In the genomic region with DNA sequence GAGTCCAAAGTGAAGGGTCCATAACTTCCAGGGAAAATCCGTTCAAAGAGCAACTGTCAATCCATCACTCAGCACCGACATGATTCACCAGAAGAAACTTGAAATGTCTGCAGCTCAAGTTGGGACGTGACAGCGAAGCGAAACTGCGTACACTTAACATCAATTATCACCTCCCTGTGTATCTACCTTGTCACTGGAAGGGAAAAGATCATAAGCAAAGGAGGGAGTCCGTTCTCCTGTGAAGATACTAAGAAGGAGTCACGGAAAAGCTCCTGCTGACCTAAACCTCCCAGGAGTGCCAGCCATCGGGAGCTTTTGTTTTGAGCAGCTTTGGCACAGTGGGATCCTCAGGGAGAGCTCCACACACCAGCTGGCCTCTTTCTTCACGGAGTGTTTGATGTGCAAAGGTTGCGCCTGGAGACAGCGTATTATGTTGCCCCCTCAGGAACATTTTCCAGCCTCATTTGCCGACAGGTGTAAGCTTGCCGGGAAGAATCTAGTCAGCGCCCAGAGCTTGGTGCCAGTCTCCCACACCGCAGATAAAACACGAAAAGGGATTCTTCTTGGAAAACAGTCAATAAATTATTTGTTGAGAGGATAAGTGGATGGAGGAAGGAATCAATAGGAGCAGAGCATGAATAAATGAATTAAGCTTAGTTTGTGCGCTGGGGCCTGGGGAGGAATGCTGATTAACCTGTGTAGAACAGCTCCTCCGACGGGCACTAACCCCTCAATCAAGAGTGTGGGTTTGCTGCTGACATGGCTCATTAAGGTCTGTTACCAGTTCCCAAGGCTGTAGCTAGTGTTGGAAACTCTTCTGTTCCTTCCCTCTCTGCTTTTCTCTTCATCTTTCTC, we compare ENCODE assay signal across 9 mouse cellular contexts.
DNase-seq lines count a peak whose midpoint lies in the region; ATAC-seq lines count a peak whose summit lies in the region.
"Had no signal": no experiment of that assay in that cellular context is flagged by ENCODE, and none has a peak within 500 bp of the region (broad histone marks: within the 10 kb centered on the region; RNA-seq: fewer than 3 reads in every experiment).

No protein-coding gene starts in this region.

- no peaks in the 10 kb centered on the region for H3K4me1 ChIP-seq in lung, embryonic 15.5 days
- peaks cover 8% of the 10 kb centered on the region; the same call in 1 of the 2 replicates for H3K4me1 ChIP-seq in embryonic facial prominence, embryonic 12.5 days
- H3K4me1 ChIP-seq in limb, embryonic 11.5 days (ENCODE audit: control insufficient read depth, insufficient read depth, low read length), result no peaks in the 10 kb centered on the region

- no peaks in the 10 kb centered on the region for H3K9me3 ChIP-seq in lung, embryonic 15.5 days
- no peaks in the 10 kb centered on the region for H3K9me3 ChIP-seq in embryonic facial prominence, embryonic 12.5 days
- H3K9me3 ChIP-seq in limb, embryonic 11.5 days (ENCODE audit: control insufficient read depth, low read length), result no peaks in the 10 kb centered on the region

- H3K36me3 ChIP-seq in lung, embryonic 15.5 days, result no peaks in the 10 kb centered on the region
- no peaks in the 10 kb centered on the region for H3K36me3 ChIP-seq in embryonic facial prominence, embryonic 12.5 days
- H3K36me3 ChIP-seq in limb, embryonic 11.5 days (ENCODE audit: control insufficient read depth, insufficient read depth, low read length), result no peaks in the 10 kb centered on the region

- H3K27ac ChIP-seq in lung, embryonic 15.5 days, result no peak overlapping the region
- no peak overlapping the region for H3K27ac ChIP-seq in embryonic facial prominence, embryonic 12.5 days
- H3K27ac ChIP-seq in limb, embryonic 11.5 days (replicated peaks; ENCODE audit: low read depth, low read length), result no peak overlapping the region

- 0 out of 2 replicates have a peak overlapping the region, but pooled peaks have one; percentile 4 for H3K4me3 ChIP-seq in lung, embryonic 15.5 days
- H3K4me3 ChIP-seq in embryonic facial prominence, embryonic 12.5 days, result 0 out of 2 replicates have a peak overlapping the region, but pooled peaks have one; percentile 2
- H3K4me3 ChIP-seq in limb, embryonic 11.5 days (ENCODE audit: low read depth, low read length), result no peak overlapping the region
- H3K4me3 ChIP-seq: myocyte had no signal

- no peak for DNase-seq in lung, adult 18-20 months
- DNase-seq in limb, embryonic 11.5 days (ENCODE audit: low spot score), result peak; percentile 28
- peak; percentile 55 for DNase-seq in retina, postnatal 1 day
- DNase-seq in thymus, postnatal 36 days, result no peak
- DNase-seq in gastrocnemius, postnatal 25 days, result no peak
- DNase-seq in kidney, adult 11 months, result no peak

- H3K27me3 ChIP-seq in lung, embryonic 15.5 days, result peaks cover 7% of the 10 kb centered on the region; the same call in 1 of the 2 replicates
- H3K27me3 ChIP-seq in embryonic facial prominence, embryonic 12.5 days, result no peaks in the 10 kb centered on the region
- H3K27me3 ChIP-seq in limb, embryonic 11.5 days (ENCODE audit: control insufficient read depth, insufficient read depth, low read length), result peaks cover 11% of the 10 kb centered on the region

- peak overlapping the region; percentile 47 for H3K4me2 ChIP-seq in lung, embryonic 15.5 days
- H3K4me2 ChIP-seq in embryonic facial prominence, embryonic 12.5 days (replicated peaks), result peak overlapping the region; percentile 36
- H3K4me2 ChIP-seq in limb, embryonic 11.5 days (ENCODE audit: low read depth, severe bottlenecking), result peak overlapping the region; percentile 32

- ATAC-seq in lung, embryonic 15.5 days (ENCODE audit: borderline replicate concordance, extremely low read depth, low FRiP score, low TSS enrichment), result no peak
- peak; percentile 56; the same call in 1 of the 2 replicates for ATAC-seq in embryonic facial prominence, embryonic 12.5 days (ENCODE audit: insufficient number of reproducible peaks, insufficient read depth, low FRiP score, low TSS enrichment)
- ATAC-seq in limb, embryonic 11.5 days (ENCODE audit: insufficient number of reproducible peaks, low FRiP score, low TSS enrichment, low read depth), result no peak

- no peak overlapping the region for H3K9ac ChIP-seq in lung, embryonic 15.5 days
- H3K9ac ChIP-seq in embryonic facial prominence, embryonic 12.5 days, result no peak overlapping the region
- H3K9ac ChIP-seq in limb, embryonic 11.5 days (ENCODE audit: low read length), result no peak overlapping the region

- 7% methylated on average over 20 of the region's 20 CpGs for WGBS in lung, embryonic 15.5 days
- WGBS in embryonic facial prominence, embryonic 12.5 days, result 6% methylated on average over 20 of the region's 20 CpGs
- 4% methylated on average over 20 of the region's 20 CpGs for WGBS in limb, embryonic 11.5 days

Comparison
In these comparisons a context has a peak if more than half of its experiments do, and no peak if none do; other contexts are left out.
1. DNase-seq: peak in limb, embryonic 11.5 days (single experiment) and retina, postnatal 1 day (single experiment); none in lung, adult 18-20 months (0 of 2), thymus, postnatal 36 days (0 of 2), gastrocnemius, postnatal 25 days (single experiment) and kidney, adult 11 months (single experiment).
2. Peak in every context shown above with its lines, with median percentiles within 50 percentile points of each other: H3K4me2 ChIP-seq.